Mouse (Mus musculus) CH12.LX (cell line): ENCODE results near the gene Reg3b. TPM values are rescaled to one million over a fixed set of nuclear protein-coding genes. Genes with fewer than 3 reads are reported as not detected.

ENCODE experiments used
- polyA plus RNA-seq: library from polyadenylated mRNA; unstranded; fragments of >175 nt; gene quantifications from 2 replicates; pipeline ENCODE4 v1.2.1, GENCODE M21; 2012; ENCODE audit warnings: low read depth; ENCODE audit not compliant: insufficient read length
- total RNA-seq, 2 experiments: library from RNA; depleted of rRNA; stranded (reverse); fragments of 300-350 nt in 1 of 2; fragments of >200 nt in 1 of 2; gene quantifications; 2 replicates each; pipeline ENCODE4 v1.2.3; 2012 to 2014

Reg3b gene
- total and polyA plus RNA-seq, 3 experiments = not detected

Other genes starting within 250 kb of the Reg3b start
- gene Reg3d, start 8.2 kb downstream of the Reg3b start, total RNA-seq (2012; rRNA removed) = not detected in 2 replicates
- gene Reg3d, start 8.2 kb downstream of the Reg3b start, total RNA-seq (2014; rRNA removed) = not detected in 2 replicates
- not detected in 2 replicates for gene Reg3d, start 8.2 kb downstream of the Reg3b start, polyA plus RNA-seq
- gene Reg3a, start 10.1 kb downstream of the Reg3b start, total RNA-seq (2012; rRNA removed) = not detected in 2 replicates
- gene Reg3a, start 10.1 kb downstream of the Reg3b start, total RNA-seq (2014; rRNA removed) = not detected in 2 replicates
- not detected in 2 replicates for gene Reg3a, start 10.1 kb downstream of the Reg3b start, polyA plus RNA-seq
- not detected in 2 replicates for gene Reg2, start 25.0 kb downstream of the Reg3b start, total RNA-seq (2012; rRNA removed)
- not detected in 2 replicates for gene Reg2, start 25.0 kb downstream of the Reg3b start, total RNA-seq (2014; rRNA removed)
- gene Reg2, start 25.0 kb downstream of the Reg3b start, polyA plus RNA-seq = not detected in 2 replicates
- gene Reg1, start 52.1 kb downstream of the Reg3b start, total RNA-seq (2012; rRNA removed) = not detected in 2 replicates
- not detected in 2 replicates for gene Reg1, start 52.1 kb downstream of the Reg3b start, total RNA-seq (2014; rRNA removed)
- not detected in 2 replicates for gene Reg1, start 52.1 kb downstream of the Reg3b start, polyA plus RNA-seq
- gene Reg3g, start 98.2 kb downstream of the Reg3b start, total RNA-seq (2012; rRNA removed) = not detected in 2 replicates
- not detected in 2 replicates for gene Reg3g, start 98.2 kb downstream of the Reg3b start, total RNA-seq (2014; rRNA removed)
- not detected in 2 replicates for gene Reg3g, start 98.2 kb downstream of the Reg3b start, polyA plus RNA-seq